Mouse (Mus musculus) left cerebral cortex, postnatal 25 days (tissue): ENCODE results near the gene Gm44511. TPM values are rescaled to one million over a fixed set of nuclear protein-coding genes. Genes with fewer than 3 reads are reported as not detected.
"Not testable (repeated sequence)": the region's sequence is repeated elsewhere in the genome, so short reads cannot be mapped to it uniquely, and the experiment has no call there.

ENCODE experiments used
- DNase-seq, 2 experiments: peaks; one replicate each; pipeline ENCODE4 v3.0.0; 2022; ENCODE audit warnings: low spot score in 2 of 2, mixed read lengths in 1 of 2
- intact Hi-C: fragments of 180-260 bp; cut with DNase I; formaldehyde crosslinking; loops from one replicate; pipeline ENCODE4 v1.15.1; 2025
- total RNA-seq, 2 experiments: library from RNA; stranded (reverse); gene quantifications; 2 replicates each; pipeline ENCODE4 v1.2.3; 2021

The Gm44511 gene
- total RNA-seq, 2 experiments from 2014 or later = not detected

DNA sequence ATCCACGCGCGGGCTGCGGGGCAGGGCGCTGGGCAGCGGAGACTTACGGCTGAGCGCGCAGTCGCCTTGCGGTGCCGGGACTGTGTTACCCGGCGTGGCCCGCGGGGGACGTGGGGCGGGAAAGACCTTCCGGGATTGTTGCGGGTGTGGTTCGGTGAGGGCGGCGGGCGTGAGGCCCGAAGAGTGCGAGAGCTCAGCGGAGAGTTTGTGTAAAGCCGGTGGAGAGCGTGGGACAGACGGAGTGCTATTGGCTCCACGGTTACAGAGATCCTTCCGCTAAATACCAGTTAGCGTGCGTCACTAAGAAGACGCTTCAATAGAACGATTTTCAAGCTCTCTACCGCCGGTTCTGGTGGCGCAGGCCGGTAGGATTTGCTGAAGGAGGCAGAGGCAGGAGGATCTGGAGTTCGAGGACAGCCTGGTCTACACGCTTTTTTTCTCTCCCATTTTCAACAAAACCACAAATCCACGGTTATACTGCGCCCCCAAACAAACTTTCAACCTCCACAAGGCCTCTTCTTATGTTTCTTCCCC, 16.9 kb upstream of the Gm44511 start:
- intact Hi-C loops = loop anchor here (1.0 to 10.0 kb wide), 2 partner anchors 102 to 692 kb away; partner anchors contain the start of gene Gabarapl1
- peak; percentile 94 to 97 for DNase-seq

DNA sequence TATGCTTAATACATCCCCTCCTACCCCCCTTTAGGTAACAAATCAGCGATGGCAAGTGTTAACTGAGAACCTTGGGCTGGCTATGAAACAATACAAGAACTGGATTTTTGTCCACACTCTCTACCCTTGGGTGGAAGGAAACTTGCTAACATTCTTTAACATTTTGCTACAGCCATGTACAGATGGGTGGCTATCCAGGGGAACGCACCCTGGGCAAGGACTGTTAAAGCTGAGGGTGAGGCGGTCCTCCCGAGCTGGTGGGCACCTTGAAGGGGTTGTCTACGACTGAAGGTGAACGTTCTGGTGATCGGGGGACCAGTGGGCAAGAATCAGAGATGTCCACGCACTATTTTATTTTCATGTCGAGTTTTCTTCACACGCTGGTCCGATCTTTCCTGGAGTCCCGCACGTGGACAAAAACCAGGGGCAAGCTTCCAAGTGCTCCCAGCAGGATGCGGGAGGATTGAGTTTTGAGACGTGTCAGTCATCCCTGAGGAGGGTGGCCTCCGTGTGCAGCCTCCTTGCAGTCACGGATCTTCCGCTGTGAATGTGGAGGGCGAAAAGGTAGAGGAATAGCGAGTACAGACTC, 16.3 kb upstream of the Gm44511 start:
- intact Hi-C loops = loop anchor here (1.0 to 10.0 kb wide), 2 partner anchors 103 to 692 kb away; partner anchors contain the start of gene Gabarapl1

DNA sequence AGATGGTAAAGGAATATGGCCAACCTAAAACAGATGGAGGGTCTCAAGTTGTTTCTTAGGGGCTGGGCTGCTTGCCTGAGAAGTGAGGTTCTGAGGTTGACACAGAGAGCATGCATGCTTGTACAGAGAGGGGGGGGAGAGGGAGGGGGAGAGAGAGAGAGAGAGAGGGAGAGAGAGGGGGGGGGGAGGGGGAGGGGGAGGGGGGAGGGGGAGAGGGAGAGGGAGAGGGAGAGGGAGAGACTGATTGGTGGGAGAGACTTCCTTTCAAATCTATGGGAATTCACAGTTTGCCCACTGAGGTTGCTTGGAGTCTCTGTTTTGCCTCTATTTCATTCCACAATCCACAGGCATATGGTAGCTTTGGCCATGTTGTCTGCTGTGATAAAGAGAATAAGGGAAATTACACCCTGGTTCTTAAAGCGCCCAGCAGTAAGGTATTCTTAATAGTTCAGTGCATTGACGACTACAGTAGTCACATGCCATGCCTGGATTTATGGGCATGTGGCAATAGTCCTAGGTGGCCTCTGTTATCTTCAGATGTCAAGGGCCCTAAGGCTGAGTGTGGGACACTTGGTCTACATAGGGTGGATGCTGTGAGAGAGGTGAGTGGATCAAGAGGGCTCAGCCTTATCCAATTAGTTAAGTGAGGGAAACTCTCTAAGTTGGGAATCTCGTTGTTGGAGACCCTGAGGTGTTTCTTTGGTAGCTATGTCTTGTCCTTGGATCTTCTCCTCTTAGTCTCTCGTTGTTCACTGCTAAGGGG, 15.4 kb upstream of the Gm44511 start:
- intact Hi-C loops = loop anchor here (1.0 to 10.0 kb wide), 3 partner anchors 104 to 693 kb away; partner anchors contain the start of gene Gabarapl1
- DNase-seq = no peak

More for the DNA sequence above, 16.3 kb upstream of the Gm44511 start:
- DNase-seq = no peak

DNA sequence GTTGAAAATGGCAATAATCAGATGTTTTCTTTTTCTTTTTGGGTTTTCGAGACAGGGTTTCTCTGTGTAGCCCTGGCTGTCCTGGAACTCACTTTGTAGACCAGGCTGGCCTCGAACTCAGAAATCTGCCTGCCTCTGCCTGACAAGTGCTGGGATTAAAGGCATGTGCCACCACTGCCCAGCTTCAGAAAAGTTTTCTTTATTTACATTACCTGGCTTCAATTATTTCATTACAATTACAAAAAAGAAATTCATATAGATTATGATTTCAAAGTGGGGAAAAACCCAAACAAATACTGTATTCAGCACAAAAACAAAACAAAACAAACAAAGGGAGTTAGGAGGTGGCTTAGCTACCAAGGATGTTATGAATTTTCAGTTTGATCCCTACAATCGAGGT, 14.6 kb upstream of the Gm44511 start:
- not testable (repeated sequence) for DNase-seq
- intact Hi-C loops = loop anchor here (2.0 to 10.0 kb wide), 2 partner anchors 110 to 694 kb away; partner anchors contain the start of gene Gabarapl1

DNA sequence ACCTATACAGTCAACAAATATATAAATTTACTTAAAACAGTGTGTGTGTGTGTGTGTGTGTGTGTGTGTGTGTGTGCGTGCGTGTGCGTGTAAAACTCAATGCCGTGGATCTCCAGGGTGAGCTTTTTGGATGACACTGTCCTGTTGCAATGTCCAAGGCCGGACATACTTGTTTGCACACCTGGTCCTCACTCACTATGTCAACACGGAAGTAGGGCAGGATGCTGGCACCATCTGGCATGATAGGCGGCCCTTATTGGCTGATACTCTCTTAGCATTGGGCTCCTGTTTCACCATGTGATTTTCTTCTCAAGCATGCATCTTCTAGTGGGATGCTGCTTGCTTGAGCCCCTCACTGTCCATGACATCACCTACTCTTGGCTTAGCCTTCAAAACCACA, 13.8 kb upstream of the Gm44511 start:
- intact Hi-C loops = loop anchor here (2.0 to 10.0 kb wide), 3 partner anchors 79 to 695 kb away; partner anchors contain the start of gene Gabarapl1
- no peak for DNase-seq

DNA sequence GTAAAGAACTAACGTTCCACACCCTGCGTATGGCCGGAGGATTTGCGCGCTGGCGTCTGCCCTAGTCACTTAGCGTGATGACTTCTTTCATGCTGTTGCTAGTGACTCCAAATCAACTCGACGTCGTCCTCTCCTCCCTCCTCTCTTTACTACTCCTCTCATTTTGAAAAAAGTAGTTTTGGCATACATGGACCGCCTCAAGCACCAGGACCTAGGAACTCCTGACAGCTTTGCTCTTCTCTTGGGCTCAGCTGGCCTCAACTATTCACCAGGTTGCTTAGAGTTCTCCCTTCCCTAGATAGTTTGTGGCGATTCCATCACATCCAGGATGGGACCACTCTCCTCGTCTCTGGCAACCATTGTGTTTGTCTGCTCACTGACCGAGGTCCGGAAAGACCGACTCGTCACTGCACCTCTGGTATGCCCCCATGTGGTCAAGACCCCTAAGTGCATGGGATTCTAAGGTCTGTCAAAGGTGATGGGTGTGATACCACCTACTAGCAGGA, 13.2 kb upstream of the Gm44511 start:
- peak; percentile 76 for DNase-seq
- intact Hi-C loops = loop anchor here (2.0 kb wide), 1 partner anchor 79 kb away; no protein-coding TSS in a partner anchor

DNA sequence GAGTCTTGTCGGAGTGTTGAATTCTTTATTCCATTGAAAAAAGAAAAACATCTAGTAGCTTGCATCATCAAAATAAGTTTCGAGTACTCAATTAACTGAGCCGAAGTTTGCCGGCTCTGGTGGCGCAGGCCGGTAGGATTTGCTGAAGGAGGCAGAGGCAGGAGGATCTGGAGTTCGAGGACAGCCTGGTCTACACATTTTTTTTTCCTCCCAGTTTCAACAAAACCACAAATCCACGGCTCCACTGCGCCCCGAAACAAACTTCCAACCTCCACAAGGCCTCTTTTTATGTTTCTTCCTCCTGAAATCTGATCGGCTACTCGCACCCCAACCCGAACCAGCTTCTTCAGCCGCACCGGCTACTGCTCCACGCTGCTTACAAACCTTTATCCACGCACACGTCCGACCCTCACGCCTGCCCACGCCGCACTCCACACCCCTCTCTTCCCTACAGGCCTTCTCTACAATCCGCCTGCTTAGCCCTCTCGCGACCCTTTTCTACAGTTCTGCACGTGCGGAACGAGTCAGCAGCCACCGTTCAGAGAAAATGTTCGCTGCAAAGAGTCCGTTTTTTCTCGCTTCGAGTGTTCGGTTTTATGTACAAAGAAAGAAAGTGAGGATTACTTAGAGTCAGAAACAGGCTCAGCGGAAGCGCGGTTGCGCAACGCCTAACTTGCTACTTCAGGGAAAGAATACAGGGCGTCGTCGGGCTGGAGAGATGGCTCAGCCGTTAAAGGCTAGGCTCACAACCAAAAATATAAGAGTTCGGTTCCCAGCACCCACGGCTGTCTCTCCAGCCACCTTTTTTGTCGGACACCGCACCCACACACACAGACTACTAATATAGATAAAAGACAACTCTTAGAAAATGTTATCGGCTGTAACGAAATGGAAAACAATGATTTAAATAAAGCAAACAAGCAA, 12.5 kb upstream of the Gm44511 start:
- intact Hi-C loops = loop anchor here (1.0 to 2.0 kb wide), 2 partner anchors 35 to 78 kb away; no protein-coding TSS in a partner anchor
- peak; percentile 92 to 94 for DNase-seq

DNA sequence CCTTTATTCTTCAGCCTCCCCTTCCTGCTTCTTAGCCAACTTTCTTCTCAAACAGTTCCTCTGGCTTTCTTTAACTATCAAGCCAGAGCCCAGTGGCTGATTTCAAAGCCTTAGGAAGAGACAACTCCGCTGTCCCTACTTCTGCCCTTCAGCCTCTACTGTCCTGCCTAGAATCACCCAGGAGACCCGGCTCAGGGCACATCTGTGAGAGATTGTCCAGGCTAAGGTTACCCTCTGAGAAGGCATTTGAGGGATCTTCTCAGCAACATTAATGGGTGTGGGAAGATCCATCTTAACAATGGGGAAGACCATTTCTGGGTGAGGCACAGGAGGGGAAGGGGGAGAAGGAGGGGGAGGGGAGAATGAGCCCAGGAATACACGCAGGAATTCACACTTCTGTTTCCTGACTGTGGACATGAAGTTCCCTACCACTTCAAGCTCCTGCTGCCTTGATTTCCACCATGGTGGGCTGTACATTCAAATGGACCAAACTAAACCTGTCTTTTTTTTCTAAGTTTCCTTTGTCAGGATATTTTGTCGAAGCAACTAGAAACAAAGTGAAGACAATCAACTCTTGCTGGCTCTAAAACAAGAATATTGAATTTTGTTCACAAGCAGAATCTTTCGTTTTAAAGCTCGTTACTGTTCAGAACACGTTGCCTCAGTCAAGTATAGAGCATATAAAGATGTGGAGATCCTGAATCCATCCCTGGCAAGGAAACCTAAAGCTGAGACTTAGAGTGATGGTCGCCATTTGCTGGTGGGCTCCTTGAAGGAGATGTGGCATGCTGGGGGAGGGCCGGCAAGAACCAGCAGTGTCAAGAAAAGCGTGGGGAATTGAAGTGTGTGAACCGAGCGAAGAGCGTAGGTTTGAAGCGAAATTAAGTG, 11.6 kb upstream of the Gm44511 start:
- DNase-seq = peak in 1 of 2 experiments; percentile 13
- intact Hi-C loops = loop anchor here (1.0 to 2.0 kb wide), 2 partner anchors 34 to 77 kb away; no protein-coding TSS in a partner anchor

DNA sequence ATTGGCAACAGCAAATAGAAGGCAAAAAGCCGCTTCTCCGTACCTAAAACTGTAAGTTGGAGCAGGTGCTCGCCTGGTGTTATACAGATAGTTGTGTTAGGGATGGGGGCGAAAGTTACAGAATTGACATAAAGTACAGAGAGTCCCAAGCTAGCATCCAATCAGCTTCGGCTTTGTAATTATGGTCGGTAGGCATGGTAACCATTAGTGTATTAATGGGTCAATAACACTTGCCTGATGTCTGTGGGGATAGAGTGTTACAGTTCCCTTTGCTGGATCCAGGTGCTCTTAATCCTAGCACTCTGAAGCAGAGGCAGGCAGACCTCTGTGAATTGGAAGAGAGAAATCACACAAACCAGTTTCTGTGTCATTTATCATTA, 10.8 kb upstream of the Gm44511 start:
- intact Hi-C loops = no loop called here
- no peak for DNase-seq

DNA sequence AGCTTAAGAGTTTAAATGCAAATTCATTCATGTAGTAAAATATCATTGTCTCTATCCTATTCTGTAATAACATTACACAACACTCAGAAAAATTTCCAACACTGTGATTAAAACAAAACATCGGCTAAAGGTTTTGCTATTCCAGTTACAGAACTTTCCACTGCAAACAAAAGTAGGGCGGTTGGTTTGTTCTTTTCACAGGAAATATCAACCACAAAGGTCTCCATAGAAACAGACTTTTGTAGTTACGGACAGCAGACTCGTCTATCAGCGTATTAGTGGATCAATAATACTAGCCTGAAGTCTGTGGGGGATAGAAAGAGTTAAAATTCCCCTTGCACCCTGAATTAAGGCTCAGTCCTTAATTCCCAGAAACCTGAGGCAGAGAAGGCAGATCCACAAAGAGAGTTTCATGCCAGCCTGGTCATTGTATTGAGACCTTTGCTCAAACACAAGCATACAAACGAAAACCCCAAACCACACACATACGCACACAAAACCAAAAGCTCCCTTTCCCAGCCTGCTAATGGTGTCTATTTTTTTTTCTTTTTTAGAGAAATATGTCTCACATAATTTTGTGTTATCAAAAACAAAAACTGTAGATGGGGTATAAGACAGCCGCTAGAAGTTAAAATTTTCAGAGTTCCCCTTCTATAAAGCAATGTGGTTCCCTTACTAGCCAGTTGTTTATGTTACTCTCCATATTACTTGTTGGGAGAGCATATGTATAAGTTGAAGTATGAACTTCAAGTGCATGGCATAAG, 10.3 kb upstream of the Gm44511 start:
- no peak for DNase-seq
- intact Hi-C loops = no loop called here

DNA sequence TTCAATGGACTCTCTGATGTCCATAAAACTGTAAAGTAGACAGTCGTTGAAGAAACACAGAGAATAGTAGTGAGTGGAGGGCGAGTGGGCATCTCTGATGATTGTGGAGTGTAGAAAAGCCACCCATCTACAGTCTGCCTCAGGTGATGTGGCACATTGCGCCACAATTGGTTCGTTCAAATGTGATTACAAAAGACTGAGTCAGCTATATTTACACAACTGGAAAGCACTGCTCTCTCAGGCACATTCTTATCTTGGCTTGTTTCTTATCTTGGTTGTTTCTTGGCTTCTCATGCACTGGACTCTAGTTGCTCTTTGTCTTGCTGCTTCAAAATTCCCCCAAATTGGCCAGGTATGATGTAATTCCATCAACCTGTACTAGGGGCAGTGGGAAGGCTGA, 9.5 kb upstream of the Gm44511 start:
- no peak for DNase-seq
- intact Hi-C loops = no loop called here

DNA sequence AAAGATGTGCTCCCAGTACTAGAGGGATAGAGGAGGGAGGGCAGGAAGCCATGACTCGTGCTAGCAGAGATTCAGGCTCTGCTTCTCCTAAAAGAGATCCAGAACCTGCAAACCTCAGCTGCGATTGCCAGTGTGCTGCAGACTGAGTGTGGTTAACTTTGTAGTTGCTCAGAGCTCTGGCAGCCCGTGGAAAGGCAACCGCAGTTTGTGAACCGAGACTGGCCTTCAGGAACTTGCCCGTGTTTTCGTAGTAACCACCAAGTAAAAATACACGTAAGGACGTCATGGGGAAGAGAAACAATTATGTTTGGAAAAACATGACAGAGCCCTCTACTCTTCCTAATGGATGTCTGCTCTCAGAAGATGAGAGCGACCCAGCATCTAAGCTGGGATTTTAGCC, 6.9 kb upstream of the Gm44511 start:
- DNase-seq = no peak
- intact Hi-C loops = no loop called here

DNA sequence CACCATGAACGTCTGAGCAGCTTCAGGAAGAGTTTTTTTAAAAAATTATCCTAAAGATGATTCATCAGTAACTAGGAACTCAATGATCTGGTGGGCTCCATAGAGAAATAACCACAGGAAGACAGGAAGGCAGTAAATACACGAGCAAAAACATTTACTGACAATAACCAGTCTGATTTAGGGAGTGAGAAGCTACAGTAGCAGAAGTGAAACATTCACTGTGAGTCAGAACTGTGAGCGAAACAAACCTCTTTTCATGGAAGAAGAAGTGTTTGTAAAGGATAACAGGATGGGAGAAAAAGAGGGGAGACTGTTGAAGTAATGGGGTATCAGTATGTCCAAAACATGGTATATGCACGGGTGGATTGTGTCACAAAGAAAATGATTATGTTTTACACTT, 3.7 kb upstream of the Gm44511 start:
- intact Hi-C loops = no loop called here
- no peak for DNase-seq

DNA sequence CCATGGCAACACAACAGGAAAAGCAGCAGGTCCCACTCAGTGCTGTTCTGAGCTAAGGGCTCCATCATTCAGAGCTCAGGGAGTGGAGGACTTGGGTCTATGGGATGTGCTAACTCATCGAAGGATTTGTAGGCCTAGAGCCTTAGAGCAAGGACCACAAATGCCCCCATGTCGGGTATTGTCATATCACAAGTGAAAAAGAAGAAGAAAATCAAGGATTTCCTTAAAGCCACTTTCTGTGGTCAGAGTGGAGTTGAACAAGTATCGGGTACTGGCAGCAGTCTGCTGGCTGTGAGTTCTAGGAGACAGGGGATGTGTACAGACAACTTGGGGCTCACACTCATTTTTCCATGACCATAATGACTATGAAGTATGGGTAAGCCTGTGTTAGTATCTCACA, 666 bp upstream of the Gm44511 start:
- no peak for DNase-seq
- intact Hi-C loops = no loop called here

DNA sequence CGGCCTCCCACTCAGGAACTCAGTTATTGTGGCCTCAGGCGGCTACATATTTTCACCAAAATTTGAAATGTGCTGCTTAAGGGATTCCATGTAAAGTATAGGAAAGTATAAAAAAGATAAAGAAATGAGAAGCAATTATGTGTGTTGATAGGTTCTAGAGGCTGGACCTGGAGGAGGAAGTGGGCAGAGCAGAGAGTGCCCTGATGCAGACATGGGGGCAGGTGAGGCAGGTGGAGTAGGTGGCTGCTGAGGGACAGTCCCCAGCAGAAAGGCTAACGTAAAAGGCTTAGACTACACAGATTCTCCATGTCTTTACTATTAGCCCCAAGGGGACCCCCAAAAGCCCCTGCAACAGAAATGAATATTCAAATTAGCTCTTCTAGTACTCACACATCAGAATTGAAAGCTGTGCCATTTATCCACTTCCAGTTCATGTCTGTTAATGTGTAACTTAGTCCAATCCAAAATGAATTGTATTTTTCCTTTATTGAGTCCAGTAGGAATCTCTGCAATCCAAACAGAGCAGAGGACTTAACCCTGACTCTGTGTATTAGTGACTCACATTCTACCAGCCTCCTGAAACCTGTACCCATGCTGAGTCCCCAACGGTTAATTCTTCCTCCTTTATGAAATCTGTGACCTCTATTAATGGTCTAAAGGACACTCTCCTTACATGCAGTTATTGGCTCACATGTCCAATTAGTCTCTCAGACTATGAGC, 7.9 kb downstream of the Gm44511 start:
- no peak for DNase-seq
- intact Hi-C loops = no loop called here

DNA sequence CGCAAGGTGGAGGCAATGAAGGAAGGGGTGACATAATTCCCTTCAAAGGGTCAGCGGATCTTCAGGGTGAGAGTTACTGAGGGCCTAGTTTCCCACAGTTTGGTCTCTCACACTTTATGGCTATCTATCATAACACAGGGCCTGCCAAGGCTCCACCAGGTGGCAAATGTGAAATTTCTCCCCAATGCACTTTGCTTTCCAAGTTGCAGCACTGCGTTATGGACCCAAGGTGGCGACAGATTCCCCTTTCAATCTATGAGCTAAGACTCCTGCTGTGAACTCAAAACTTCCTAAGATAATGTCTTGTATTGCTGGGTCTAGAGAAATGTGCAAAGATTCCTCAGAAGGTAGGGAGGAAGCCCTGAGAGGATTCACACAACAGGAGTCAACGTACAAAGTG, 17.6 kb downstream of the Gm44511 start:
- DNase-seq = peak in 1 of 2 experiments; percentile 22
- intact Hi-C loops = no loop called here

DNA sequence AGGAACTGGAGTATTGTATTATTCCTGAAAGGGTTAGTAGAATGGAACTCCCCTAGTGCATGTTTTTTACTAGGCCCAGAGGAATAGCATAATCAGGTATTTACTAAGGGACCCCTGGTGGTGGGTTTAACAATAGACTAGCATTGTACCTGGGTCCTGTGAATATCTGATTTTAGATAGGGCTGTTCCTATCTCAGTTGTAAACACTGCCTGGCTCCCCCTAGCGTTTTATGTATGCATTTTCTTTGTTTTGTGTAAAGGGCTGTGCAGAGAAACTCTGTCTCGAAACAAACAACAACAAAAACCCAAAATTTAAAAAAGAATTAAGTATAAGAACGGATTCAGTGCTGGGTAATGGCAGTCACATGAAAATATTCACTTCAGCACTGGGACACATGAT, 19.1 kb downstream of the Gm44511 start:
- DNase-seq = peak in 1 of 2 experiments; percentile 6
- intact Hi-C loops = no loop called here
